Mouse (Mus musculus): ENCODE data around the gene Nisch. TPM values are rescaled to one million over a fixed set of nuclear protein-coding genes. Genes with fewer than 3 reads are reported as not detected.

Gene Nisch
- polyA plus RNA-seq (2017; shearing (Covaris generic)): 100 to 1,000 TPM; 130 to 131 TPM

- no peak for ATAC-seq
Measured at GRCm38 (mm10) chr14:31216846-31217245, at the start of gene Nisch. Gene Nisch (minus strand): TSS chr14:31216946.

- no peak for ATAC-seq
Measured at GRCm38 (mm10) chr14:31260932-31261331, 44.2 kb upstream of the Nisch start.

- ATAC-seq: no peak
Measured at GRCm38 (mm10) chr14:31260374-31260773, 43.6 kb upstream of the Nisch start.

GRCm38 (mm10) chr14:31258476-31259050, 41.8 kb upstream of the Nisch start:
- ATAC-seq: no peak

- ATAC-seq: no peak
Measured at GRCm38 (mm10) chr14:31252091-31252490, 35.3 kb upstream of the Nisch start.

GRCm38 (mm10) chr14:31251626-31252025, 34.9 kb upstream of the Nisch start:
- ATAC-seq: peak; percentile 13

GRCm38 (mm10) chr14:31251084-31251604, 34.4 kb upstream of the Nisch start, which contains the start of the genes Phf7 and Bap1:
Gene Phf7 (minus strand): TSS chr14:31251317.
Gene Bap1 (plus strand): TSS chr14:31251450.
- peak; percentile 76 for ATAC-seq

- peak; percentile 53 for ATAC-seq
Measured at GRCm38 (mm10) chr14:31250222-31251083, 33.7 kb upstream of the Nisch start.

- ATAC-seq: no peak
Measured at GRCm38 (mm10) chr14:31248396-31248795, 31.6 kb upstream of the Nisch start.

GRCm38 (mm10) chr14:31245946-31246345, 29.2 kb upstream of the Nisch start:
- no peak for ATAC-seq

GRCm38 (mm10) chr14:31244777-31245176, 28.0 kb upstream of the Nisch start:
- ATAC-seq: no peak

- no peak for ATAC-seq
Measured at GRCm38 (mm10) chr14:31240528-31240927, 23.8 kb upstream of the Nisch start.

- no peak for ATAC-seq
Measured at GRCm38 (mm10) chr14:31237101-31237882, 20.5 kb upstream of the Nisch start.

- peak; percentile 63 for ATAC-seq
Measured at GRCm38 (mm10) chr14:31233996-31234591, 17.3 kb upstream of the Nisch start.

- ATAC-seq: no peak
Measured at GRCm38 (mm10) chr14:31233070-31233995, 16.6 kb upstream of the Nisch start.

- ATAC-seq: no peak
Measured at GRCm38 (mm10) chr14:31232404-31233069, 15.8 kb upstream of the Nisch start.

GRCm38 (mm10) chr14:31230442-31230841, 13.7 kb upstream of the Nisch start:
- no peak for ATAC-seq

GRCm38 (mm10) chr14:31228234-31228633, 11.5 kb upstream of the Nisch start:
- no peak for ATAC-seq

GRCm38 (mm10) chr14:31226978-31227377, 10.2 kb upstream of the Nisch start:
- no peak for ATAC-seq

- ATAC-seq: no peak
Measured at GRCm38 (mm10) chr14:31217666-31218065, 920 bp upstream of the Nisch start, which contains the start of gene Sema3g. Gene Sema3g (plus strand): TSS chr14:31217860.
